Mouse (Mus musculus) lung, adult 2 months (tissue): ENCODE results near the gene Ran.

Experiments
- CTCF ChIP-seq: fragments of 200-500 bp; IDR thresholded peaks from 2 replicates; pipeline ENCODE4 v1.5.1; 2011; ENCODE audit warnings: mild to moderate bottlenecking, low read length, control low read depth; ENCODE audit not compliant: insufficient read depth
- POLR2A ChIP-seq: fragments of 200-500 bp; IDR thresholded peaks from 2 replicates; pipeline ENCODE4 v1.6.1; 2011; ENCODE audit warnings: low read depth, mild to moderate bottlenecking, control low read depth, low read length, borderline replicate concordance; ENCODE audit errors: extremely low read depth

DNA sequence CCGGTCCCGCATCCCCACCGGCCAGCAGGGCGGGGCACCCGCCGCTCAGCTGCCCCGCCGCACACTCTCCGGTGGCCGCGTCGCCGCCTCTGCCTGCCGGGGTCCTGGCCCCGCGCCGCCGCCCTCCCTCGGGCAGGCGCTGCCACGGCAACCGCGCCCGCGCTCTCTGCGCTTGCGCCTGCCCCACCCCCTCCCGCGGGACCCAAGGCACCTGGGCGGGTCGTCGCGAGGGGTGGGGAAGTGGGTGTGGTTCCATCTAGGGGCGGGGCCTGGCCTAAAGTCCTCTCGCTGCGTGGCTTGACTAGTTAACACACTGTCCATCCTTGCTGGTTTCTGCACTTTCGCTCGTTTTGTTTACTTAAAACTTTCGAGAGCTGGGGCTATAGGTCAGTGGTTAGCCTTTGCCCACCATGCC is 11.4 kb upstream of the Ran start, which contains the start of gene Stx2:
- TF ChIP-seq CTCF = no peak
- 0 out of 2 replicates have a peak, but pooled peaks have one; percentile 26 for TF ChIP-seq POLR2A
